Mouse (Mus musculus): ENCODE data around the gene Cfap73.

Cfap73 gene

DNA sequence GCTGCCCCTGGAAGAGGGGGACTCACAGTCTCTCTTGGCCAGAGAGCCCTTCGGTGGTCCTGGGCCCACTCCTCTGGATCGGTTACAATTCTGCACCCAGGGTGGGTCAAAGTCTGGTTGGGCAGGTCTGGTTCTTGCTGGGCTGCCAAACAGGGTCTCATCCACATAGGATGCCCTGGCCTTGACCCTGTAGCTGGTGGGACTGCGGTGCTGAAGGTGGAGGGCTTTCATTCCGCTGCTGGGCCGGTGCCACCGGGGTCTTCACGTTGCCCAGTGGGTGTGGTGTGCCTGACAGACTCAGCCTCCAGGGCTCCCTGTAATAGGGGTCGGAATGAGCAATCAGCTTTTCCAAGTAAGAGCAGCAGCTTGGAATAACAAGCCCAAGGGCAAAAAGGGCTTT is 22.6 kb downstream of the Cfap73 start:
- no peak for DNase-seq

DNA sequence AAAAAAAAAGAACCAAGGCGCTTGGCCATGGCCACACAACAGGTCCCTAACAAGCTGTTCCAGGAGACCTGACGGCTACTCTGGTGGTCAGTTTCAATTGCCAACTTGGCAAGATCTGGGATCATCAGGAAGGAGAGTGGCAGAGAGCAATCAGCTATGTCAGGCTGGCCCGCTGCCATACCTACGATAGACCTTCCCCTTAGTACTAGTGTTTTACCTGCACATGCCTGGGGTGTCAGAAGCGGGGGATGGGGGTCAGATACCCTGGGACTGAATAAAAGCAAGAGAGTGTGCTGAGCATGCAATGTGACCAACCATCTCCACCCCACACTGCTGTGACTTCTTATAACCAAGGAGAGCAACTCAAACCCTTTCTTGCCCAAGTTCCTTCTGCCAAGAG is 23.1 kb downstream of the Cfap73 start:
- DNase-seq, result no peak

DNA sequence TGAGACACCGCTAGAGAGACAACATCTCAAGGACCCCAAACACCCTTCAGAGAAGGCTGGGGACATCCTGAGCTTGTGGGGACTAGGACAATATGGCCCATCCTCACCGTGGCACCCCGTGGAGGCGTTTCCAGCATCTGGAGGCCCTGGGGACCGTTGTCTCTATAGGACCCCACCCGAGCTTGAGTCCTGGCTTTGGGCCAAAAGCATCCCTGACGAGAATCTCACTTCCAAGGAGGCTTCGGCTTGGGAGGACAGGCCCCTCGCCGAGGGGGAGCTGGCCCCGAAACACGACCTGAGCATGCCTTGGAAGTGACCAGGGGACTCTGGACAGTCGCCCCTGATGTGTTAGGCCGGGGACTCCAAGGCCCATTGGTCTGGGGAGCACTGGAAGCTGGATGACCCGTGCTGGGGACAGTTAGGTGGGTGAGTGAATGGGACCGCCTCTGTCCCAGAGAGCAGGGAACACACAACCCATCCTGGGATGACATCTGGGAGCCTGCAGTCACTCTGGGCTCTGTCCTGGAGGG is 24.7 kb downstream of the Cfap73 start:
- no peak for DNase-seq

DNA sequence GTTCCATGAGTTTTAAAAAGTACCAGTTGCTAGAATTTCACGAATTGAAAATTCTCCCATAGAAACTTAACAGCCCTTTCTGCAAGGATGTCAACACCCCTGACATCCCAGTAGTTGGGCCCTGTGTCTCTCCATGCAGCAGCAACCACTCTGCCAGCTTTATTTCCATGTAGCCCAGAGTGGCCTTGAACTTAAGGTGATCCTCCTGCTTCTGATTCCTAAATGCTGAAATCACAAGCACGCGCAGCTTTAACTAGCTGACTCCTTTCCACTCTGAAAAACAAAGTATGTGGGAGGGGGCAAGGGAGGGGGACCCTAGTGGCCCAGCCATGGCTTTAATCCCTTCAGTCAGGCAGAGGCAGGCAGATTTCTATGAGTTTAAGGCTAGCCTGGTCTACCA is 26.7 kb downstream of the Cfap73 start:
- no peak for DNase-seq

DNA sequence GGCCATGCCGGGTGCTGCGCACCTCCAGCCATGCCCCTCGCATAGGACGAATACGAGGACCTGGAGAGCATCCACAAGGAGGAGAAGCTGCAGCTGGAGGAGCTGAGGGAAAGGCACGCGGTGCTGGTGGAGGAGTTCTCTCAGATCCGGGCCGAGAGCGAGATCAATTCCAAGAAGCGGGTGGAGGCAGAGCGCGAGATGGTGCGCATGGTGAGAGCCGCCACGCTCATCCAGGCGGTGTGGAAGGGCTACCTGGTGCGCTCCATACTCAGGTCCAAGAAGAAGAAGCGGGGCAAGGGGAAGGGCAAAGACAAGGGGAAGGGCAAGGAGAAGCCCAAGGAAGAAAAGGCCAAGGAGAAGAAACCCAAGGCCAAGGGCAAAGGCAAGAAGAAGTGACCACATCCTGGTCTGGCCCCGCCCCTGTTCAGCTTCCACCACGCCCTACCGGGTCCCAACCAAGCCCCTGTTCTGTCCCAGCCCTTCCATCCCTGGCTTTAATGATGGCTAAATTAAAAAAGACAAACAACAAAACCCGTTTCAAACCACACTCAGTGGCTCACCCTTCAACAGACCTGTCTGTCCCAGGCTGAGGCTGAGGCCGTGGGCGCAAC is 27.3 kb downstream of the Cfap73 start:
- DNase-seq, result no peak

DNA sequence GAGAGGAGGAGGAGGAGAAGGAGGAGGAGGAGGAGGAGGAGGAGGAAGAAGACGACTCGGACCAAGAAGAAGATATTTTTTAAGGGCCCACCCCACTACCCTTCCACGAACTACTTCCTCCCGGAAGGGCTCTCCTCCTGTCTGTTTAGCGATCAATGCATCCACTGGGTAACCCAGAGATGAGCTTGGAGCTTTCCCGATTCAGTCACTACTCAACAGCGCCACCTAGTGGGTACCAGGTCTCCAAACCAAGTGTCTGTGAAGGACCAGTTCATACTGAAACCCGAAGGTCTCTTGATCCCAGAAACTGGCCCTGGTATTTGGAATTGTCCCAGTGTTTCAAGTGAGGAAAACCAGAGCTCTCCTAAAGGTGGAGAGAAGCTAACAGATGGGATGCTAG is 28.3 kb downstream of the Cfap73 start:
- peak; percentile 79 to 87 for DNase-seq

DNA sequence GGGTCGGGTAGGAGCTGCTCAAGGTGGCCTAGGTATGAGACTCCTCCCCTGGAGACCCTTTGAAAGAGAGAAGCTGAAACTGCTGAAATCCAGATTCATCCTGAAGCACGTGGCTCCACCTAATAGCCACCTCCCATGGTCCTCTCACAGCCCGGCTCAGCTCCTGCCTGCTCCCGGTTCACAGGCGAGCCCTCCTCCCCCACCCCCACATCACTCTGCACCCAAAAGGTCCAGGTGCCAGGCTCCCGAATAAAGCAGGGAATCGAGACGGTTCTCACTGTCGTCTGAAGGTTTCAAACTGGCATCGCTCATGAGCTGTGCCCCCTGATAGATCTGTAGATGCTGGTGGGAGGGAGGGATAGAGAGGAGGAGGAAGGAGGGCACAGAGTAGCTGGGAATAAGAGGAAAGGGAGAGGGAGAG is 28.8 kb downstream of the Cfap73 start:
- DNase-seq, result no peak

DNA sequence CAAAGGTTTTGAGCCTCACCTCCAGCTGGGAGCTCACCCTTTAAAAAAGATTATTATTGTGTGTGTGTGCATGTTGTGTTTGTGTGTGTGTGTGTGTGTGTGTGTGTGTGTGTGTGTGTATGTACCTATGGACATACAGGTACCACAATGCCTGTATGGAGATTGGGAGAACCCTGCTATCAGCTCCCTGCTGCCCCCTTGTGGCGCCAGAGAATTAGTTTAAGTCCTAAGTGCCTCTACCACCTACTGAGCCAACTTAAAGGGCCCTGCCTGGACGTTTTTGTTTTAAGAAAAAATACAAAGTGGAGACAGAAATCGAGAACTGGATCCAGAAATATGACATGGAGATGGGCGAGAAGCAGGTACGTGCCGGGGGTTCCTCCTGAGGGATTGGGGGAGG is 29.2 kb downstream of the Cfap73 start:
- DNase-seq, result peak; percentile 77 to 82

DNA sequence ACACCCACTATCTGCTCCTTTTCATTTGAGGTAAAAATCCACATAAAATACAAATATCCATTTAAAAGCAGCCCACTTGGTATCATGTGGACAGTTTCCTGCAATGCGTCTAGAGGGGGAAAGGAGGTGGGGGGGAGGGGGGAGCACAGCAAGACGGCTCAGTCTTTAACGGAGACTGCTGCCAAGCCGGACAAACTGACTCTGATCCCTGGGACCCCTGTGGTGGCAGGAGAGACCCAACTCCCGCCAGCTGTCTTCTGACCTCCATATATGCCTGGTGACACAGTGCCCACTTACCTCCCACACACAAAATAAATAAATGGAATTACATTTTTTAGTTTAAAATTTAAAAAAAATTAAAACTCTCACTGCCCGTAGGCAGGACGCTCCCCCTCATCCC is 30.5 kb downstream of the Cfap73 start:
- DNase-seq, result no peak

DNA sequence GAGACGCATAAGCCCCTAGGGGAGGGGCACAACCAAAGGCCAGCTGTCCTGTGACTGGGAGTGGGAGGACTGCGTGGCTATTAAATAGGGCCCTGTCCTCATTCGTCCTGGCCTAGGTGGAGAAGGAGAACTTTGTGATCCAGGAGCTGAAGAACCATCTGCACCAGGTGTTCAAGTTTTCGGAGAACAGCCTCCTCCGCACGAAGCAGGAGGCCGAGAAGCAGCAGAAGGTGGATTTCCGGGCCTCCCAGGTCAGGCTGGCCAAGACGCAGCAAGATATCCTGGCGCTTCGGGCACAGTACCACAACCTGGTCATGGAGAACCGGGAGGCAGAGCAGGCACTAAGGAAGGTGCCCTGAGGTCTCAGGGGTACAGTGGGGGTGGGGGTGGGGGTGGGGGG is 31.8 kb downstream of the Cfap73 start:
- DNase-seq, result no peak

DNA sequence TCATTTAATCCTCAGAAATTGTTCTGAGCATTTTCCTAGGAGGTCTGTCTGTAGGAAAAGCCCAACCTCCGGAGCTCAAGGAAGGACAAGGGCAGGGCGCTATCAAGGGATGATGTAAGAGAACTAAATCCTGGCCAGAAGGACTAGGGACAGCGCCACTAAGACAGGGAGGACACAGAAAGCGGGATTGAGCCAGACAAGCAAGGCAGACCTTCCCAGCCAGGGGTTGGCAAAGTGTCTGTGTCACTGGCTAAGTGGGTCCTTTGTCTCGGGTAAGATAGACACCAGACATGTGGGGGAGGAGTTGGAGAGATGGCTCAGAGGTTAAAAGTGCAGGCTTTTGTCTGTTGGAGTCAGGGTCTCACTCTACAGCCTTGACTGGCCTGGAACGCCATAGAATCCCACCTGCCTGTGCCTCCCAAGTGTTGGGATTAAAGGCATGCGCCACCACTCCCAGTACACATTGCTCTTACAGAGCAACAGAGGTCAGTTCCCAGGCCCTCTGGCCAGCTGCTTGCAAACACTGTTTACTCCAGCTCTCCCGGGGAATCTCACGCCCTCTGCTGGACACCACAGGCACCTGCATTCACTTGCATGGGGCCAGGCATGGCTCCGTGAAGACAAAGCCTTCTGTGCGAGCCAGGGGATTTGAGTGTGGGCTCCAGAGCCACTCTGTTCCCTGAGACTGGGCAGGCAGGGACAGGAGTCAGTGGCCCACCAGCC is 32.9 kb downstream of the Cfap73 start:
- DNase-seq, result no peak

DNA sequence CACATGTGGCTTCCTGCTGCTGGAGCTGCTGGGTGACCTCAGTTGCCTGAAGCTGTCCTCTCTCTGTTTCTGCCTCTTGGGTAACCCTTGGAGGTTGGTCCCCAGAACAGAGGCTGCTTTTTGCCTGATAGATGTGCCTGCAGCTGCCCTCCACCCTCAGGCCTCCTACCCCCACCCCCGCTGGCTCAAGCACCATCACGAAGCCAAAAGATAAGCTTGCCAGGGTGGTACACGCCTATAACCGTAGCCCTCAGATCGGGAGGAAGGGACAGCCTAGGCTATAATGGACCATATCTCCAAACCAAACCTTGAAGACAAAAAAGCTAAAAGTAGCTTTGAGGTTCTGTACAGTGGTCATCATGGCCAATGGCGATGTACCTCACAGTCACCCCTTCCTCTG is 34.4 kb downstream of the Cfap73 start:
- no peak for DNase-seq

DNA sequence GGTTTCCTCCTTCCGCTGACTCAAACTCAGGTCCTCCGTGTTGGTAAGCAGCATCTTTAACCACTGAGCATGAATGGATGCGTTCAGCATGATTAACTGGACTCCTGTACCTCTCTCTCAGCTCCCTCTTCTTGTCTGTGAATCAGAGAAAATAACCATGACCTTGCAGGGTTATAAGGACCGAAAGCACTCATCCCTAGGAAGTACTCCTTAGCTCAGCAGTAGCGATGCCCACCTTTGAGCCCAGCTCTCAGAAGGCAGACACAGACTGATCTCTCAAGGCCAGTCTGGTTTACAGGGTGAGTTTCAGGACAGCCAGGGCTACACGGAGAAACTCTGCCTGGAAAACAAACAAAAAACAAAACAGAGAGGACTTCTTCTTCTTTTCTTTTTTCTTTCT is 39.5 kb downstream of the Cfap73 start:
- DNase-seq, result no peak

DNA sequence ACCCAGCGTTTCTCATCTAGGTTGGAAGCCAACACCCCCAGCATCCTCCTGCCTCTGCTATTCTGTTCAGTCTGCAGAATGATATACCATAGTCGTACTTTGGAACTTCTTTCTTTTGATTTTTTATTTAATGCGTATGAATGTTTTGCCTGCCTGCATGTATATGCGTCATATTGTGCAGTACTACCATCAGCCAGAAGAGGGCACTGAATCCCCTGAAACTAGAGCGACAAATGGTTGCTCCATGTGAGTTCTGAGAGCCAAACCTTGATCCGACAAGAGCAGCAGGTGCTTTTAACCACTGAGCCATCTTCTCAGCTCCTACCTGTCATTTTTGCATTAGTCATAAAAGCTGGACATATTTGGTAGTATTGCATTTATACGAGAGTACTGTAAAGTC is 41.9 kb downstream of the Cfap73 start:
- DNase-seq, result no peak

DNA sequence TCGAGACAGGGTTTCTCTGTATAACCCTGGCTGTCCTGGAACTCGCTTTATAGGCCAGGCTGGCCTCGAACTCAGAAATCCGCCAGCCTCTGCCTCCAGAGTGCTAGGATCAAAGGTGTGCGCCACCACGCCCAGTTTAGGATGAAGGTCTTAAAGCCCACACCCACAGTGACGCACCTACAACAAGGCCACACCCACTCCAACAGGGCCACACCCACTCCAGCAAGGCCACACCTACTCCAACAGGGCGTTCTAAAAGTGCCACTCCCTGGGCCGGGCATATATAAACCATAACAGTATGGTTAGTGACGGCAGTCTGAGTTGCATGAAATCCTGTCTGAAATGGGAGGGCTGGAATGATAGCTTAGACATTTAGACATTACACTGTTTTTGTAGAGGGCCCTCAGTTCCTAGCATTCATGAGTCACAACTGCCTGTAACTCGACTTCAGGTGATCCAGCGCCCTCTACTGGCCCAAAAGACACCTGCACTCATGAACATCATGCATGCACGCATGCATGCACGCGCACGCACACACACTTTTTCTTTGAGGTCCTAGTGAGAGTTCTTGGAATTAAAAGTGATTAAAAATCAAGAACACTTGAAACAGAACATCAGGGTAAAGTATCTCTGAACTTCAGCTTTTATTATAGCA is 43.6 kb downstream of the Cfap73 start:
- DNase-seq, result no peak

DNA sequence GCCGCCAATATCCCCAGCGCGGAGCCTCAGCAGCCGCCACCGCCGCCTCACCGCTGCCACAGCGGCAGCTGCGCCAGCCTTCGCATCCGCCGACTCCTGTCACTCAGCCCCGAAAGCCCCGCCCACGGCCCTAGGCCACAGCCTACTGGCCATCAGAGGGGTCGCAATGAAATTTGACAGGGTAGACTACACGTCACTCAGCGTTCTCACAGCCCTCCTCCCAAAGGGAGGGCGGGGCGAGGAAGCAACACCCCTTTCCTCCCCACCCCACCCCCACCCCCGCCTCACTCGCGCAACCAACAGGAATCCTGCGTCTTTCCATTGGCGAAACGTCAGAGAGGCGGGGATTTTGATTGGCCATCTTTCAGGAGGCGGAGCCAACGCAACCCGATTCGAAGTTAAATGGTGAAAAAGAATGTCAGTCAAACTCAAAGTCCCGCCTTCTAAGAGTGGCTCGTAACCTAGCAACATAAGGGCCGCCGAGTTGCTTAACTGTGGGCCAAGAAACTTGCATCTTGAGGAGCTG is 45.4 kb downstream of the Cfap73 start, which contains the start of the genes Tpcn1 and Iqcd:
Tpcn1 (minus strand) TSS at position 105 of the 526 bp plus-strand sequence.
Iqcd (plus strand) TSS at position 448 of the 526 bp plus-strand sequence.
- DNase-seq, result peak; percentile 99

DNA sequence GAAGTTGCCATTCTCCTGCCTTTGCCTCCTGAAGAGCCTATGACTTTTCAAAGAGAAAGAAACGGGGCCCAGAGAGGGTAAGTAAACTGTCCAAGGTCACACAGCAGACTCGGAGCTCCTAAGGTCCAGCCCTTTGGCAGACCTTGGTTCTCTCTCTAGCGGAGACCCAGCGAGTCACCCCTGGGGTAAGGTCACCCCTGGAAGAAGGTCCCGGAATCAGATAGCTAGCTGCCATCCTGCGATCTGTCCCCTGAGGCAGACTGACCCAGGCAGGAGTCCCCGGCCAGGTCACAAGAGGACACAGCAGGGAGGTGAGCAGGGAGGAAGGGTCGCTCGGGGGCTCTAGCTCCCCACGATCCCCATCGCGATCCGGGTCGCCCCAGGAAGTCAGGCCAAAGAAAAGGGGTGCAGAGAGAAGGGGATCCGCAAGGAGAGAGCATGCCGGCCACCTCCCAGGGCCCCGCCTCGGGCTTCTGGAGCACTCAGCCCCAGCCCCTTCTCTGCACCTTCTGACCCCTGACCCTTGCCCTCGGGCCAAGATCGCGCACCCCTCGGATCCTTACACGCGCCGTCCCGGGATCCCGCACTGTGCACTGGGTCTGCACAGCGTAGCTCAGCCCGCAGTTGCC is 46.0 kb downstream of the Cfap73 start:
- DNase-seq, result no peak

DNA sequence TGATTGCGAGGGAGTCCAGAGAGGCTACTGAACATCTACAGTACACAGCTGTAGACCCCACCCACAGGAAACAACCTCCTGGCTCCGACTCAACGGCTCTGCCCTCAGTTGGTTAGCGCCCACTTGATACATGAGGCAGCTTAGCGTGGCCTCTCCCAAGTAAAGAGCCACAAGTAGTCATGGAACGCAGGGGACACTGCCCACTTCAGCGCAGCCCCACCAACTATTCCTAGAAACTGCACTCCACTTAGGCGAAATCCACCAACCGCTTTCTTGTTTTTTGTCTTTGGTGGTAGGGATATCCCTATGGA is 46.5 kb downstream of the Cfap73 start:
- peak; percentile 59 to 74 for DNase-seq

DNA sequence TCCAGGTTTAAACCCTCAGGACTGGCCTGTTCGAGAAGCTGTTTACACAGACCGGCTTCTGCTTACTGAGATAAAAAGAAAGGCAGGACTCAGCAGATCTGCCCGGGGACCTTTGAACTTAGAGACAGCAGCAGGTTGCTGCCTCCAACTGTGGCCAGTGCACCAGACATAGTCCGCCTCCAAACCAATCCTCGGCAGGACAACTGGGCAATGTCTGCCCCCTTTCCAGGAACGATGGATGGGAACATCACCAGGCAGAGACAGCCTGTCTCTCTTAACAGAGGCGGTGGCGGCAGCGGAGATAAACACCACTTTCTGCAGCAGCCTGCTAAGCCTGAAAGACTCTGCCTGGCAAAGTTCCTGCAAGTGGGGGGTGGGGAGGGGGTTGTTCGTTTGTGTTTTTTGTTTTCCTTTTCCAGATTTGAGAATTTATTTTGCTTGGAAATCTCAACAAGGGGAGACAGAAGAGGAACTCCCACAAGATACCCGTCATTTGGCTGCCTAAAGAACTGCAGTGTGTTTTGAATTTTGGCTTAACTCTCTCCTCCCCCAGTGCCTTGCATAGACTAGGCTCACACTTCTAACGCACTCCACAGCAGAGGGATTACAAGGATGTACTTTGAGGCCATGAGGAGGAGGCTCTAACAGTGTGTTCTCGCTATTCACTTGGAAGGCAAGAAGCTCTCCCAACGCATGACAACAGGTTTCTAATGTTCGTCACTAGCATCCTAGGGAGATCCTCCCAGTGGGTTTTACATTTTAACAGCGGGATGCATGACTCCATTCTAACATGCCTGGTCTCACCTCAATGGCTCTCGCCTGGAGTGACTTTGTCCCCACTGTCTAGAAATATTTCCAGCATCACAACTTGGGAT is 47.1 kb downstream of the Cfap73 start:
- no peak for DNase-seq

DNA sequence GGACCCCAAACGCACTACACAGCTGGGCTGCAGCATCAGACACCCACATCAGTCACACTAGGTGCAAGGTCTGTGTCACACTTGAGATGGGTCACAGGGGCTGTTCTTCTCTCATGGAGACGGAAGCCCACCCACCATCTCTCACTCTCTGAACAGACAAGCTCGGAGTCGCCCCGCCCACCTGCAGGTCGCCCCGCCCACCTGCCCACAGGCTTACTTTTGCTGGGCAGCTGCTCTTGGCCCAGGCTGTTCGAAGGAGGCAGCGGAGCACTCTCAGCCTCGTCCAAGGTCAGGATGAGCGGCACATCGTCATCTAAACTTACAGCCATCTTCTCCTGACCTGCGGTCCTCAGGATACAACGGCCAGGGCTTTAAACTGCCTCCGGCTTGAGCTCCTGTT is 49.1 kb downstream of the Cfap73 start:
- DNase-seq, result no peak

DNA sequence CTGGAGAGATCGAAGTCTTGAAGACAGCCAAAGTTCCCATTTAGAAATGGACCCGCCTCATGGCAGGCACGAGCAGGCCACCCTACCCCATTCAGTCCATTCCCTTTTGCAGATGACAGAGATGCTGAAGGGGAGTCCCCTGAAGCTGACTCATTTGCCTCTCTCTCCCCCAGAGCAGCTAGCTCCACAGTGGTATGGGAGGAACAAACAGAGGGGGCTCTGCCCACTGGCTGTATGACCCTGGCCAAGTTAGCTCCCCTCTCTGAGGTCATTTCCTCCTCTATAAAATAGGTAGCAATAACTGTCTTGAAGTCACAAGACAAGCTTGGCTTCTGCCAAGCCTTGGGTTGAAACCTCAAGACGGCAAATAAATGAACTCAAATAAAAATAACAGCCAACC is 50.5 kb downstream of the Cfap73 start:
- DNase-seq, result no peak

DNA sequence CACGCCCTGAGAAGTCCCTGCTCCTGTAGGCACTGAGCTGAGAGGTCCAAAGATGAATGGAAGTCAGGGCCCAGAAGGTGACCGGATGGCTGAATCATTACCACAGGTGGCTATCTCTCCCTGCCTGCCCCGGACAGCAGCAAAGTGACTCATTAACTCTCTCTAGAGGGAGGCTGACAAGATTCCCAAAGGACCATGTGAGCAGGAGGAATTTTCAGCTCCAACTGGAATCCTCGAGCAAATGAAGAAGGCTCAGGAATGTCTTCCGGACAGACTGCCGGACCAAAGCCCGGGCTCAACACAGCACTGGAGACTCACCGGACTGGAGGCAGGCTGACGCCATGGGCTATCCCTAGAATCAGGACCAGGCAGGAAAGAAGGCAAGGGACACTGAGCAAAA is 52.0 kb downstream of the Cfap73 start:
- no peak for DNase-seq

Data from lung, adult 18-20 months (tissue).